Mouse (Mus musculus): ENCODE measurements at regions not wholly inside any gene's neighbourhood (a gene's known extent, or its start where the extent isn't known, plus 50 kb on each side); places are given as distances from the start of the nearest gene placed in this dataset.
A peak's percentile ranks its signal among the peaks of the same experiment; 100 is the strongest.

DNA sequence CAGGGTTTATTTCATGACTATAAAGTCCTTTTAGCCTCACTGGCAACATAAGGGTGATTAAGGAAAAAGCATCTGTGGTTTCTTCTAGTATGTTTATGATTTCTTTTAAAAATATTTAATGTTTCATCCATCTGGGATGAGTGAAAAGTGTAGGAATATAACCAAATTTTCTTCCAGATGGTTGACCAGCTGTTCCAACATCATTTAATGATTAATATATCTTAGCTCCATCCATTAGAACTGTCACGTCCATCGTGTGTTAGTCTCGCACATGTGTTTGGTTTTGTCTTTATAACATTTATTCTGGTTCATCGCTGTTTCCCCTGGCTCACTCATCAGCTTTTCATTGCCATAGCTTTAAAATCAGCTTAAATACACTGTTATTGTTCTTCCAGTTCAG, 200.6 kb downstream of the Ktn1 start:
- H3K4me3 ChIP-seq (ENCODE audit: low read depth, low read length) = no peak overlapping the region
- H3K27me3 ChIP-seq (ENCODE audit: control insufficient read depth, insufficient read depth, low read length, poor library complexity, severe bottlenecking) = no peaks in the 10 kb centered on the region
- H3K36me3 ChIP-seq (ENCODE audit: control insufficient read depth, insufficient read depth, low read length, poor library complexity, severe bottlenecking) = no peaks in the 10 kb centered on the region
- no peak overlapping the region for H3K27ac ChIP-seq (ENCODE audit: insufficient read depth, low read length)
- H3K9me3 ChIP-seq (replicated peaks; ENCODE audit: control insufficient read depth, insufficient read depth, low read length, poor library complexity, severe bottlenecking) = no peaks in the 10 kb centered on the region
- no peak overlapping the region for H3K9ac ChIP-seq (ENCODE audit: low read depth, poor library complexity, severe bottlenecking)
- TF ChIP-seq POLR2A (IDR thresholded peaks at IDR 0.05; ENCODE audit: insufficient read depth, low read length) = no peak
- no peak for TF ChIP-seq CTCF (IDR thresholded peaks at IDR 0.05; ENCODE audit: low read depth, low read length)
- no peak for TF ChIP-seq EP300 (IDR thresholded peaks at IDR 0.05; ENCODE audit: insufficient read depth, low read depth, low read length)
- H3K4me1 ChIP-seq (ENCODE audit: control insufficient read depth, insufficient read depth, low read length) = no peaks in the 10 kb centered on the region

DNA sequence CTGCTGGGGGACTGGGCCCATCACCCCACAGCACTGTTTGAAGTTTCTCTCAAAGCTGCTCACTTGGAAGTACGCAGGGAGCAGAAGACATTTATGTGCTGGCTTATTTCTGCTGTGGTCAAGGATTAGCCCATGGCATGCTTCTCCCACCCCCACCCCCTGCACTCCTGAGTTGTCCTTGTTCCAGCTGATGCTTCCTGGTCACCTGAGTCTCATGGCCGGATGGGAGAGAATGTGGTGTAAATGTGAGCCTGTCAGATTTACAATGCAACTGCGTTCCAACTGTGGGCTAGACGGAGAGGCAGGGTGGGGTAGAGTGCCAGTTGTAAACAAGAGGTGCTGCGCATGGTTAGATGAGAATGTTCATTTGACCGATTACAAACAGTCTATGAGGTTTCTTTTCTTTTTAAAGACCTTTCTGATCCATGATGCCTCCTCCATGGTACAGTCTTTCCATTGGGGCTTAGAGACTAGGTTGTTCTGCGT, 208.1 kb downstream of the Ktn1 start:
- Histone ChIP-seq H3K27me3 (ENCODE audit: control insufficient read depth, insufficient read depth, low read length, poor library complexity, severe bottlenecking) (no peaks in the 10 kb centered on the region), H3K4me1 (ENCODE audit: control insufficient read depth, insufficient read depth, low read length) (no peaks in the 10 kb centered on the region), H3K27ac (ENCODE audit: insufficient read depth, low read length) (peak overlapping the region; percentile 75), H3K4me3 (ENCODE audit: low read depth, low read length) (no peak overlapping the region), H3K36me3 (ENCODE audit: control insufficient read depth, insufficient read depth, low read length, poor library complexity, severe bottlenecking) (no peaks in the 10 kb centered on the region), H3K9me3 (replicated peaks; ENCODE audit: control insufficient read depth, insufficient read depth, low read length, poor library complexity, severe bottlenecking) (no peaks in the 10 kb centered on the region), H3K9ac (ENCODE audit: low read depth, poor library complexity, severe bottlenecking) (no peak overlapping the region)
- TF ChIP-seq EP300 (IDR thresholded peaks at IDR 0.05; ENCODE audit: insufficient read depth, low read depth, low read length) (peak; percentile 97), CTCF (IDR thresholded peaks at IDR 0.05; ENCODE audit: low read depth, low read length) (no peak)

DNA sequence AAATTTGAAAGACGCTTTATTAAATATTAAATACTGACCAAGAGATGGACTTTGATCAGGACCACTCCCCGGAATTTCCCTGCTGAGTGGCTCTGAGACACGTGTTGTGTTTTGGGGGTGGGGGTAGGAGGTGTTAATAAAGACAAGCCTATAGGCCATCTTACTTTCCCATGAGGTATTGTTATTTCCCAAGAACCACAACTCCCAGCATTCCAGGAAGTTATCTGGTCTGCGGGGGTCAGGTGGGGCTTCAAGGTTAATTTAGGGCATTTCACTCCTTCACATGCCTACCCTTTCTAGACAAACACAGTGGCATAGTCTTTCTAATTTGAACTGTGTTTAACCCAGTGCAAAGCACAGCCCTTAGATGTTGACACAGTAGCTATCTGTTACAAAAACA, 209.0 kb downstream of the Ktn1 start:
- H3K27me3 ChIP-seq (ENCODE audit: control insufficient read depth, insufficient read depth, low read length, poor library complexity, severe bottlenecking) = no peaks in the 10 kb centered on the region
- H3K4me3 ChIP-seq (ENCODE audit: low read depth, low read length) = no peak overlapping the region
- H3K27ac ChIP-seq (ENCODE audit: insufficient read depth, low read length) = peak overlapping the region; percentile 75
- H3K9me3 ChIP-seq (replicated peaks; ENCODE audit: control insufficient read depth, insufficient read depth, low read length, poor library complexity, severe bottlenecking) = no peaks in the 10 kb centered on the region
- no peaks in the 10 kb centered on the region for H3K4me1 ChIP-seq (ENCODE audit: control insufficient read depth, insufficient read depth, low read length)
- no peak for TF ChIP-seq POLR2A (IDR thresholded peaks at IDR 0.05; ENCODE audit: insufficient read depth, low read length)
- no peak for TF ChIP-seq CTCF (IDR thresholded peaks at IDR 0.05; ENCODE audit: low read depth, low read length)
- TF ChIP-seq EP300 (IDR thresholded peaks at IDR 0.05; ENCODE audit: insufficient read depth, low read depth, low read length) = no peak
- no peaks in the 10 kb centered on the region for H3K36me3 ChIP-seq (ENCODE audit: control insufficient read depth, insufficient read depth, low read length, poor library complexity, severe bottlenecking)
- H3K9ac ChIP-seq (ENCODE audit: low read depth, poor library complexity, severe bottlenecking) = no peak overlapping the region

DNA sequence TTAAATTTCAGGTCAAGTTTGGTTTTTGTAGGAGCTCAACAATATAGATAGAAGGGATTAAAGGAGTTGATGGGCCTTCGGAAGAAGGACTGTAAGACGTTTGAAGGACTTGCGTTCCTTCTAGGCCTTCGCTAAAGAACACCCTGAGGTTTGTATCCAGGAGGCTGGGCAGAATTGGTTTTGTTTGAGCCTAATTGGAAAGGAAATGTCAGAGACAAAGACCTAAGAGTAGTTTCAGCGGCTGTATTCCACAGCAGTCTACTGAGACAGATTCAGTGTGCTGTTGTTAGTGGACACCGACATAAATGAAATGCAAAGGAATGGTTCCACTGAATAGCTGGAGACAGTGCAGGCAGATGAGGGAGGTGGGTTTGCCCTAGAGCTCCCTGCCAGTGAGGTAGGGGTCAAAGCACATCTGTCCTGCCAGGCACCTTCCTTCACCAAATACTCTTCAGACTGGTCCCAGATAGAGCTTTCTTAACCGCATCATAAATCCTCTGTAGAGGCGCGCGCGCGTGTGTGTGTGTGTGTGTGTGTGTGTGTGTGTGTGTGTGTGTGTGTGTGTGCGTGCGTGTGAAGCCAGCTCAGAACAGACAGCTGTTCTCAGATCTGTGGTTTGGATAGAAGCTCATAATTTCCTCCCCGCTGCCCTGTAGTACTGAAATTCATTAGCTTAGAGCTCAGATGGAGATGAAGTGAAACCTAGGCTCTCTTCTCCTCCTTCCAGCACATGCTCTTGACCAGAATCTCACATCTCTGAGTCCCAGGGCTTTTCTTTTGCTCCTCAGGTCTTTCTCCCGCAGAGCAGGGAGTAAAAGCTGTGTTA, 209.7 kb downstream of the Ktn1 start:
- no peaks in the 10 kb centered on the region for H3K27me3 ChIP-seq (ENCODE audit: control insufficient read depth, insufficient read depth, low read length, poor library complexity, severe bottlenecking)
- no peak overlapping the region for H3K4me3 ChIP-seq (ENCODE audit: low read depth, low read length)
- H3K9ac ChIP-seq (ENCODE audit: low read depth, poor library complexity, severe bottlenecking) = no peak overlapping the region
- H3K27ac ChIP-seq (ENCODE audit: insufficient read depth, low read length) = peak overlapping the region; percentile 67
- H3K36me3 ChIP-seq (ENCODE audit: control insufficient read depth, insufficient read depth, low read length, poor library complexity, severe bottlenecking) = no peaks in the 10 kb centered on the region
- no peaks in the 10 kb centered on the region for H3K9me3 ChIP-seq (replicated peaks; ENCODE audit: control insufficient read depth, insufficient read depth, low read length, poor library complexity, severe bottlenecking)
- H3K4me1 ChIP-seq (ENCODE audit: control insufficient read depth, insufficient read depth, low read length) = no peaks in the 10 kb centered on the region
- no peak for TF ChIP-seq CTCF (IDR thresholded peaks at IDR 0.05; ENCODE audit: low read depth, low read length)
- 0 out of 2 replicates have a peak, but pooled peaks have one; percentile 39 for TF ChIP-seq EP300 (IDR thresholded peaks at IDR 0.05; ENCODE audit: insufficient read depth, low read depth, low read length)

DNA sequence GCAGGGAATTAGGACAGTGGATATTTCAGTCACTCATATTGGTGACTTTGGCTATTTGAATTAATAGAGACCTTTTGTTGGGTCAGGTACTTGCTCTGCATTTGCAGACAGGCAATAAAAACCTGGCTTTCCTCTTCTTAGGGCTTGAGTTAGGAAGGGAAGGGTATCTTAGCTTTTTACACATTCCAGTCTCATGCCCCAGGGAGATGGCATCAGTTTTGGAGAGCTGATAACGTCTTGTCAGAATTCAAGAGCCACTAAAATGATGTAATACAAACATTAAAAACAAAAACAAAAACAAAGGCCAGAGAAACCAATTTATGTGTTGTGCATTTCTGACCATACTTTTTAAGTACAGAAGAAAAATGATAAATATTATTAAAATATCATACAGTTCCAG, 214.3 kb downstream of the Ktn1 start:
- H3K9ac ChIP-seq (ENCODE audit: low read depth, poor library complexity, severe bottlenecking) = no peak overlapping the region
- no peak for TF ChIP-seq CTCF (IDR thresholded peaks at IDR 0.05; ENCODE audit: low read depth, low read length)
- TF ChIP-seq EP300 (IDR thresholded peaks at IDR 0.05; ENCODE audit: insufficient read depth, low read depth, low read length) = no peak
- no peak for TF ChIP-seq POLR2A (IDR thresholded peaks at IDR 0.05; ENCODE audit: insufficient read depth, low read length)
- H3K27ac ChIP-seq (ENCODE audit: insufficient read depth, low read length) = no peak overlapping the region
- H3K27me3 ChIP-seq (ENCODE audit: control insufficient read depth, insufficient read depth, low read length, poor library complexity, severe bottlenecking) = no peaks in the 10 kb centered on the region
- H3K9me3 ChIP-seq (replicated peaks; ENCODE audit: control insufficient read depth, insufficient read depth, low read length, poor library complexity, severe bottlenecking) = no peaks in the 10 kb centered on the region
- H3K36me3 ChIP-seq (ENCODE audit: control insufficient read depth, insufficient read depth, low read length, poor library complexity, severe bottlenecking) = no peaks in the 10 kb centered on the region
- H3K4me1 ChIP-seq (ENCODE audit: control insufficient read depth, insufficient read depth, low read length) = no peaks in the 10 kb centered on the region
- no peak overlapping the region for H3K4me3 ChIP-seq (ENCODE audit: low read depth, low read length)

DNA sequence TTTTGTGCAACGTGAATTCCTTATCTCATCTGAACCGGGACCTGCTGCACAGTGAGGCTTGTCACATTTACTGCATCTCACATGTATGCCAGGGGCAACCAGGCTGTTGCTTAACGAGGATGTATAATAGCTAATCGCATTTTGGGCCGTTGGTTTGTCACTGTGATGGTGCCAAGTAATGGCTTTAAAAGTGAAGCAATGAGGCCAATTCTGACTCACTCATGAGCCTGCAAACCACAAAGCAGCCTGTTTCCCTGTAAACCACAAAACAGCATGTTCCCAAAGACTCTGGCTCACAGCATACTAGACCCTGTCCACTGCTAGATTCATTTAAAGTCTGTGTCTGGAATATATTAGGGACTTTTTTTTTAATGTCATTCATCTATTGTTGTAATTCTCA, 214.8 kb downstream of the Ktn1 start:
- TF ChIP-seq POLR2A (IDR thresholded peaks at IDR 0.05; ENCODE audit: insufficient read depth, low read length) (no peak), EP300 (IDR thresholded peaks at IDR 0.05; ENCODE audit: insufficient read depth, low read depth, low read length) (no peak), CTCF (IDR thresholded peaks at IDR 0.05; ENCODE audit: low read depth, low read length) (no peak)
- Histone ChIP-seq H3K4me3 (ENCODE audit: low read depth, low read length) (no peak overlapping the region), H3K9ac (ENCODE audit: low read depth, poor library complexity, severe bottlenecking) (no peak overlapping the region), H3K27me3 (ENCODE audit: control insufficient read depth, insufficient read depth, low read length, poor library complexity, severe bottlenecking) (no peaks in the 10 kb centered on the region), H3K36me3 (ENCODE audit: control insufficient read depth, insufficient read depth, low read length, poor library complexity, severe bottlenecking) (no peaks in the 10 kb centered on the region), H3K27ac (ENCODE audit: insufficient read depth, low read length) (no peak overlapping the region), H3K4me1 (ENCODE audit: control insufficient read depth, insufficient read depth, low read length) (no peaks in the 10 kb centered on the region), H3K9me3 (replicated peaks; ENCODE audit: control insufficient read depth, insufficient read depth, low read length, poor library complexity, severe bottlenecking) (no peaks in the 10 kb centered on the region)
